Mouse (Mus musculus): ENCODE data around the gene Arsg. TPM values are rescaled to one million over a fixed set of nuclear protein-coding genes. Genes with fewer than 3 reads are reported as not detected.

The Arsg gene
- polyA plus RNA-seq, 1 experiment from 2014 or later: 9.9 TPM

DNA sequence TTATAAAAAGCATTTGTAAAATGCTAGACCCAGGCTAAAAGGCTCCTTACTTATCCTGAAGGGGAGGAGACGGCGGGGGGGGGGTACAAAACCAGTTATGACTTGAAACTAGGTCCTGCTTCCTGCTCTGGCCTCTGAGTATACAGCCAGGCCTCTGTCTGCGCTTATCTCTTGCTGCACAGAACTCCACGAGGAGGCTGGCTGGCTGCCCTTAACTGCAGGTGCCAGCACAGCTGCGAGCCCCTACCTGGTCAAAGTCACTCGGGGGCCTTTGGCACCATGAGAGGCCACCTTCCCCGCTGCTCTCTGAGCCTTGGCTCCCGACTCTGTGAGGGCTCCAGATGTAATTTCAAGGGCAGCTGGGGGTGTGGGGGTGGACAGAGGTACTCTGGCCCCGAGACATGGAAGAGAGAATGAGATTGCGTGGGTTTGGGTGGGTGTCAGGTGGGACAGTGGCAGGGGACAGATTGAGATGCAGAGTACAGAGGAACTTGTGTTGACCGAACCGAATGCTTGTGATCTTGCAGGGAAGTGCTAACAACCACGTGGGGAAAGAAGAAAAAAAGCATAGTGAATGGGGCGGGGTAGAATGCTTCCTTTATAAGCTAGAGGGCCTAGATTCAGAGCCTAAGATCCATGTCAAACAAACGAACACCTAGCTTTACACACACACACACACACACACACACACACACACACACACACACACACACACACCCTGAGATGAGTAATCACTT lies 114.6 kb downstream of the Arsg start:
- no peaks in the 10 kb centered on the region for H3K4me1 ChIP-seq (replicated peaks; ENCODE audit: insufficient read depth, low read length)
- H3K9ac ChIP-seq (ENCODE audit: low read depth, low read length): no peak overlapping the region
- no peaks in the 10 kb centered on the region for H3K27me3 ChIP-seq (ENCODE audit: insufficient read depth, low read length)
- no peak overlapping the region for H3K4me3 ChIP-seq (replicated peaks; ENCODE audit: low read depth, low read length)
- DNase-seq (ENCODE audit: low spot score) (no peak), ATAC-seq (replicated peaks; ENCODE audit: low FRiP score, low read depth) (no peak)
- no peaks in the 10 kb centered on the region for H3K9me3 ChIP-seq (replicated peaks; ENCODE audit: low read length)
- H3K36me3 ChIP-seq (ENCODE audit: insufficient read depth, low read length): peaks cover 15% of the 10 kb centered on the region
- no peak for TF ChIP-seq CTCF (IDR thresholded peaks at IDR 0.05; ENCODE audit: low read depth)
- peak overlapping the region; percentile 23; the same call in 1 of the 2 replicates for H3K4me2 ChIP-seq (ENCODE audit: low read length)
- peak overlapping the region; percentile 31; the same call in 1 of the 2 replicates for H3K27ac ChIP-seq
- 54% methylated on average over 15 of the region's 15 CpGs for WGBS

DNA sequence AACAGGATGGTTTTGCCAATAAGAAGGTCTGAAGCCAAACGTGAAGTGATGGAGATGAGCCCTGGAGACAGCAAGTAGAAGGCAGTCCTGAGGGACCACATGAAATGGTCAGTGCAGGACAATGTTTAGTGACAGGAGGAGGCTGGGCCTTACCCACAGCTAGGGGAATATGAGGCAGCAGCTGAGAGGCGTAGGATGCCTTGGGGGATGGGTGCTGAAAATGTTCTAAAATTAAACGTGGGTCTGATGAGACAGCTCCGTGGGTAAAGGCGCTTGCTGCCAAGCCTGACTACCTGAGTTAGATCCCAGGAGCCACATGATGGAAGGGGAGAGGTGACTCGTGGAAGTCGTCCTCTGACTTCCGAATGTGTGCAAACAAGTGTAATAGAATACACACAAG lies 116.8 kb downstream of the Arsg start:
- WGBS: 82% methylated on average over 8 of the region's 8 CpGs
- no peak for ATAC-seq (replicated peaks; ENCODE audit: low FRiP score, low read depth)
- H3K27me3 ChIP-seq (ENCODE audit: insufficient read depth, low read length): no peaks in the 10 kb centered on the region
- no peak for TF ChIP-seq CTCF (IDR thresholded peaks at IDR 0.05; ENCODE audit: low read depth)
- no peak for DNase-seq (ENCODE audit: low spot score)
- no peaks in the 10 kb centered on the region for H3K9me3 ChIP-seq (replicated peaks; ENCODE audit: low read length)
- no peak overlapping the region for H3K9ac ChIP-seq (ENCODE audit: low read depth, low read length)
- H3K36me3 ChIP-seq (ENCODE audit: insufficient read depth, low read length): no peaks in the 10 kb centered on the region
- H3K4me2 ChIP-seq (ENCODE audit: low read length): no peak overlapping the region
- no peaks in the 10 kb centered on the region for H3K4me1 ChIP-seq (replicated peaks; ENCODE audit: insufficient read depth, low read length)
- no peak overlapping the region for H3K4me3 ChIP-seq (replicated peaks; ENCODE audit: low read depth, low read length)
- no peak overlapping the region for H3K27ac ChIP-seq

- Histone ChIP-seq H3K36me3 (ENCODE audit: insufficient read depth, low read length) (peaks cover 9% of the 10 kb centered on the region; the same call in 1 of the 2 replicates), H3K27ac (no peak overlapping the region), H3K9ac (ENCODE audit: low read depth, low read length) (no peak overlapping the region), H3K27me3 (ENCODE audit: insufficient read depth, low read length) (no peaks in the 10 kb centered on the region), H3K4me1 (replicated peaks; ENCODE audit: insufficient read depth, low read length) (no peaks in the 10 kb centered on the region), H3K4me3 (replicated peaks; ENCODE audit: low read depth, low read length) (no peak overlapping the region), H3K4me2 (ENCODE audit: low read length) (no peak overlapping the region), H3K9me3 (replicated peaks; ENCODE audit: low read length) (no peaks in the 10 kb centered on the region)
- 74% methylated on average over 4 of the region's 4 CpGs for WGBS
- ATAC-seq (replicated peaks; ENCODE audit: low FRiP score, low read depth): no peak
- no peak for DNase-seq (ENCODE audit: low spot score)
- no peak for TF ChIP-seq CTCF (IDR thresholded peaks at IDR 0.05; ENCODE audit: low read depth)
These were observed 118.3 kb downstream of the Arsg start for GRCm38 (mm10) chr11:109591511-109591910.

DNA sequence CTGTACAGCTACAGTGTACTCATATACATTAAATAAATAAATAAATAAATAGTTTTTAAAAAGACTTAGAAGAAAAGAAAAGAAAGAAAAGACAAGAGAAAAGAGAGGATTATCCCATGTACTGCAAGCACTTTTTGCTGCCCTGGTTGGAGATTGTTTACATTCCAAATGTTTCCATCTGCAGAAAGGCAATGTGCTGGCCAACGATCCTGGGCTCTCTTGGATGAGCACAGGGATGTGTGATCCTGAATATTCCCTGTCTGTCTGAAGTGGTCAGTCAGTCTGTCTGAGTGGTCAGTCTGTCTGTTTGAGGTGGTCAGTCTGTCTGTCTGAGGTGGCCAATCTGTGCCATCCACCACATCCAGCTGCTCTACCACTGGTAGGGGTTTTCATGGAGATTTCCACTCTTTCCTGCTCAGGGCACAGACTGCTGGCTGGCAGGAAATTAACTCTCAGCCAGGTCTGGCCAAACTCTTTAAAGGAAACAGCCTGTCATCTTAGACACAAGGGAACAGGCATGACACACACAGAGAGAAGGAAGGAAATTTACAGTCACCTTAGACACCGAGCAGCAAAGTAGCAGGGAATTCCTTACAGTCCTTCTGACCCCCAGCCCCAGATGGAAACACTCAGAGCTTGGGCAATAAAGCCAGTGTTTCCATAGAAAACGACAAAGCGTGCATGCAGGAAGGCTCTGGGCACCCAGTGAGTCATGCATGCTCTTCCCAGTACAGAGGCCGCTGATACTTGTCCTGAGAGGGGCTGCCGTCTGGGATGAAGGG lies 120.2 kb downstream of the Arsg start:
- TF ChIP-seq CTCF (IDR thresholded peaks at IDR 0.05; ENCODE audit: low read depth): no peak
- Histone ChIP-seq H3K36me3 (ENCODE audit: insufficient read depth, low read length) (peaks cover 13% of the 10 kb centered on the region; the same call in 1 of the 2 replicates), H3K9me3 (replicated peaks; ENCODE audit: low read length) (no peaks in the 10 kb centered on the region), H3K27ac (peak overlapping the region; percentile 47), H3K9ac (ENCODE audit: low read depth, low read length) (no peak overlapping the region), H3K4me2 (ENCODE audit: low read length) (no peak overlapping the region), H3K4me3 (replicated peaks; ENCODE audit: low read depth, low read length) (no peak overlapping the region), H3K4me1 (replicated peaks; ENCODE audit: insufficient read depth, low read length) (no peaks in the 10 kb centered on the region), H3K27me3 (ENCODE audit: insufficient read depth, low read length) (no peaks in the 10 kb centered on the region)
- 9% methylated on average over 6 of the region's 6 CpGs for WGBS
- DNase-seq (ENCODE audit: low spot score) (peak; percentile 90), ATAC-seq (replicated peaks; ENCODE audit: low FRiP score, low read depth) (peak; percentile 83)

- H3K27ac ChIP-seq: no peak overlapping the region
- WGBS: 74% methylated on average over 8 of the region's 8 CpGs
- no peak overlapping the region for H3K4me3 ChIP-seq (replicated peaks; ENCODE audit: low read depth, low read length)
- H3K36me3 ChIP-seq (ENCODE audit: insufficient read depth, low read length): peaks cover 13% of the 10 kb centered on the region; the same call in 1 of the 2 replicates
- H3K9me3 ChIP-seq (replicated peaks; ENCODE audit: low read length): no peaks in the 10 kb centered on the region
- H3K27me3 ChIP-seq (ENCODE audit: insufficient read depth, low read length): no peaks in the 10 kb centered on the region
- H3K9ac ChIP-seq (ENCODE audit: low read depth, low read length): no peak overlapping the region
- H3K4me2 ChIP-seq (ENCODE audit: low read length): no peak overlapping the region
- H3K4me1 ChIP-seq (replicated peaks; ENCODE audit: insufficient read depth, low read length): no peaks in the 10 kb centered on the region
- no peak for TF ChIP-seq CTCF (IDR thresholded peaks at IDR 0.05; ENCODE audit: low read depth)
- DNase-seq (ENCODE audit: low spot score) (no peak), ATAC-seq (replicated peaks; ENCODE audit: low FRiP score, low read depth) (no peak)
These were observed 121.6 kb downstream of the Arsg start for GRCm38 (mm10) chr11:109594761-109595160.

GRCm38 (mm10) chr11:109598778-109599570 lies 125.8 kb downstream of the Arsg start:
- peaks cover 35% of the 10 kb centered on the region for H3K36me3 ChIP-seq (ENCODE audit: insufficient read depth, low read length)
- peak; percentile 22; the same call in 1 of the 2 replicates for TF ChIP-seq CTCF (IDR thresholded peaks at IDR 0.05; ENCODE audit: low read depth)
- H3K4me3 ChIP-seq (replicated peaks; ENCODE audit: low read depth, low read length): no peak overlapping the region
- H3K4me1 ChIP-seq (replicated peaks; ENCODE audit: insufficient read depth, low read length): no peaks in the 10 kb centered on the region
- H3K27ac ChIP-seq: no peak overlapping the region
- no peak overlapping the region for H3K4me2 ChIP-seq (ENCODE audit: low read length)
- 84% methylated on average over 12 of the region's 12 CpGs for whole genome bisulfite sequencing
- ATAC-seq (replicated peaks; ENCODE audit: low FRiP score, low read depth): no peak
- DNase-seq (ENCODE audit: low spot score): no peak
- no peaks in the 10 kb centered on the region for H3K9me3 ChIP-seq (replicated peaks; ENCODE audit: low read length)
- no peaks in the 10 kb centered on the region for H3K27me3 ChIP-seq (ENCODE audit: insufficient read depth, low read length)
- H3K9ac ChIP-seq (ENCODE audit: low read depth, low read length): no peak overlapping the region
